Mouse (Mus musculus): ENCODE data around the gene Duxbl3.
"Not testable (repeated sequence)": the region's sequence is repeated elsewhere in the genome, so short reads cannot be mapped to it uniquely, and the experiment has no call there.

- TF ChIP-seq ZNF384 (IDR thresholded peaks at IDR 0.05; ENCODE audit: low read depth, low read length); CHD2 (IDR thresholded peaks at IDR 0.05; ENCODE audit: low read depth, low read length); ZC3H11A (IDR thresholded peaks at IDR 0.05; ENCODE audit: borderline replicate concordance, low read depth, low read length); HCFC1 (IDR thresholded peaks at IDR 0.05; ENCODE audit: borderline replicate concordance, insufficient read depth, low read length); MAFK (IDR thresholded peaks at IDR 0.05; ENCODE audit: insufficient read depth, low read depth, low read length): not testable (repeated sequence)
These were observed 20.6 kb upstream of the Duxbl3 start for GRCm38 (mm10) chr14:26237183-26237582.

Measured in ES-E14 (cell line).